In the genomic region with DNA sequence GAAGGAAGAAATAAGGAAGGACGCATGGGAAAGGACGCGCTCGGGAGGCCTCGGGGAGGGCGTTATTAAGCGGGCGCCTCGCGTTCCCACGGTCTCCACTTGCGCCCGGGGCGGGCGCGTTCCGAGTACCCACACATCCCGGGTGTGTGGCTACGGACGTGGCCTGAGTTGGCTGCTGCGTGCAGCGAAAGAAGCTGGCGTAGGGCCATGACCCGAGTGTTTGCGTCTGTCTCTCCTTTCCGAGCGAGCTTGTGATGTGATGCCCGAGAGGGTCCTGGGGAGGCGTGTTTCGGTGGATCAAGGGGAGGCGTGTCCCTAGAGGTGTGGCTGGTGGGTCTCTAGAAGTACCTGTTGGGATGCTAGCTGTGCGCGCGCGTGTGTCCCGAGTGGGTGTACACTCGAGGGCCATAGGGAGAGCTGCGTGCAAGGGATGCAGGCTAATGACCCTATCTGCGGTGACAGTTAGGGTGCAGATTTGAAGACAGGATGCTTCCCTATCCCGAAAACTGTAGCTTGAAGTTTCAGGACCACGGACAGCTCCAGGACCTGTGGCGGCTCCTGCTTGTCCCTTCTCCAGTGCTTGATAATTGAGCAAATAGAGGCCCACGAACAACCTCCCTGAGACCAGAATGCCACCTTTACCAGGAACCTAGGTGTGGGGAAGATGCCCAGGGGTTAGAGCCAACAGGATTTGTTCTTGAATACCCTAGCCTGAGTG, we compare ENCODE assay signal across 1 mouse cellular context.
TF ChIP-seq lines count a peak whose summit lies in the region.

No protein-coding gene starts in this region.

TF ChIP-seq in CH12.LX, 34 proteins besides CTCF, POLR2A, EP300 and RAD21:
- no peak for TF ChIP-seq PAX5 (IDR thresholded peaks at IDR 0.05; ENCODE audit: low read length)
- peak; percentile 65 for TF ChIP-seq SIN3A (IDR thresholded peaks at IDR 0.05; ENCODE audit: low read length)
- TF ChIP-seq MXI1 (IDR thresholded peaks at IDR 0.05; ENCODE audit: low read depth, low read length): peak; percentile 38; the same call in 1 of the 2 replicates
TF ChIP-seq in CH12.LX: peak in this region for 2.
